Mouse (Mus musculus): Measurements from ENCODE around the gene Apom. TPM values are rescaled to one million over a fixed set of nuclear protein-coding genes. Genes with fewer than 3 reads are reported as not detected.

Apom gene
- total and polyA plus RNA-seq, 3 experiments = 0.15 to 0.79 TPM; not detected in 1

DNA sequence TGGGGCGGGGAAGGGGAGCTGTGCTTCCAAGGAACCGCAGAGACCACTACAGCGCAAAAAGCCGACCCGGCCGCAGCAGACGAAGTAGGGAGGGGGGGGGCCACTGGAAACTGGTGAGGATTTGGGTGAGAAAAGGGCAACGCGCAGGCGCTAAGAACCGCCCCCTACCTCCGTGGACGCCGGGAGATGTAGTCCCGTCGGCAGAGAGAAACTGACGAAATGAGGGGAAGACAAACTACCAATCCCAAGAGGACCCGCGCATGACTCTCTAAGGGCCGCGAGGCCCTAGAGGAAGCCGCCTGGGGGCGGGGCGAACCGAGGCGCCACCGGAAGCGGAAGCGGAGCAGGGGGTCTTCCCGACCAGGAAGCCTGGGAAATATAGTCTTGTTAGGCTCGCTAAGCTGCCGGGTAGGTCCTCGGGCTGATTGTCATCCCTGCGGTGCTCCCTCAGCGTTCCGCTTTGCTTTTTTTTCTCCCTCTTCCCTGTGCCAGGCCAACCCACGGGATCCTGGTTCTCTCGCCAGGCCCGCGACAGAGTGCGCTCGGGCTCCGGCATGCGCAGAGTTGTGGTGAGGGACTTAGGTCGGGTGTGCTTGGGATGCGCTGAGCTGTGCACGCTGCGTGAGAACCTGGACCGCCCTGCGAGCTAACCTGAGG lies 10.6 kb downstream of the Apom start, which contains the start of gene Gpank1:
Gpank1 (plus strand) TSS at position 313 of the 657 bp plus-strand sequence.
- Histone ChIP-seq H3K4me3 (ENCODE audit: control insufficient read depth in 1 of 2, insufficient read depth in 1 of 2, low read depth in 2 of 2, low read length in 2 of 2) (peak within 1 kb of the TSS; percentile 76 to 93), H3K9me3 (replicated peaks; ENCODE audit: insufficient read depth, low read length) (no peaks in the 10 kb centered on the region), H3K27ac (ENCODE audit: control insufficient read depth, low read depth, low read length) (peak within 1 kb of the TSS; percentile 79), H3K4me1 (ENCODE audit: control insufficient read depth in 1 of 2, insufficient read depth in 2 of 2, low read length in 2 of 2) (peaks cover 6% of the 10 kb centered on the region in 2 experiments), H3K27me3 (ENCODE audit: control insufficient read depth in 1 of 2, insufficient read depth in 2 of 2, low read length in 2 of 2) (no peaks in the 10 kb centered on the region), H3K36me3 (ENCODE audit: control insufficient read depth in 1 of 2, insufficient read depth in 2 of 2, low read length in 2 of 2) (peaks cover 3 to 20% of the 10 kb centered on the region in 2 experiments; a peak in 3 of 4 replicates), H3K79me2 (ENCODE audit: control insufficient read depth, insufficient read depth, low read length, poor library complexity) (peaks cover 32% of the 10 kb centered on the region), H3K9ac (ENCODE audit: control insufficient read depth, low read depth, low read length, poor library complexity, severe bottlenecking) (peak within 1 kb of the TSS; percentile 95)
- DNase-seq (ENCODE audit: low read depth, low spot score) = peak; percentile 99
- TF ChIP-seq MAFK (IDR thresholded peaks at IDR 0.05; ENCODE audit: borderline replicate concordance, low read depth, low read length) (no peak), NELFE (IDR thresholded peaks at IDR 0.05; ENCODE audit: low read depth, low read length) (peak; percentile 73), NRF1 (IDR thresholded peaks at IDR 0.05; ENCODE audit: insufficient read depth, low read depth, low read length, poor library complexity, severe bottlenecking) (peak; percentile 90), GABPA (IDR thresholded peaks at IDR 0.05; ENCODE audit: low read depth, low read length) (no peak), RCOR1 (IDR thresholded peaks at IDR 0.05; ENCODE audit: low read depth, low read length) (no peak), ZNF384 (IDR thresholded peaks at IDR 0.05; ENCODE audit: low read depth, low read length) (no peak), CHD1 (IDR thresholded peaks at IDR 0.05; ENCODE audit: low read depth, low read length) (no peak), TBP (IDR thresholded peaks at IDR 0.05; ENCODE audit: low read depth, low read length) (peak; percentile 80), KAT2A (conservative IDR thresholded peaks at IDR 0.05; ENCODE audit: low read depth, low read length) (peak; percentile 97), TCF12 (IDR thresholded peaks at IDR 0.05; ENCODE audit: low read depth, low read length) (peak; percentile 37; the same call in 1 of the 2 replicates), ETS1 (IDR thresholded peaks at IDR 0.05; ENCODE audit: low read depth, low read length) (peak; percentile 3; the same call in 1 of the 2 replicates), SMC3 (IDR thresholded peaks at IDR 0.05; ENCODE audit: low read depth, low read length) (no peak), ZC3H11A (IDR thresholded peaks at IDR 0.05; ENCODE audit: low read depth, low read length) (no peak), BHLHE40 (IDR thresholded peaks at IDR 0.05; ENCODE audit: borderline replicate concordance, low read depth, low read length) (no peak), ZKSCAN1 (IDR thresholded peaks at IDR 0.05; ENCODE audit: low read depth, low read length) (no peak), MAX (IDR thresholded peaks at IDR 0.05; ENCODE audit: low read length) (peak; percentile 61; the same call in 1 of the 2 replicates), UBTF (IDR thresholded peaks at IDR 0.05; ENCODE audit: borderline replicate concordance, insufficient read depth, low read depth, low read length) (0 out of 2 replicates have a peak, but pooled peaks have one; percentile 41), MYB (IDR thresholded peaks at IDR 0.05; ENCODE audit: low read depth, low read length) (no peak), ZMIZ1 (IDR thresholded peaks at IDR 0.05; ENCODE audit: low read depth, low read length) (no peak), MEF2A (IDR thresholded peaks at IDR 0.05; ENCODE audit: extremely low read depth, insufficient replicate concordance, low read depth, low read length, poor library complexity, severe bottlenecking) (no peak), MAZ (IDR thresholded peaks at IDR 0.05; ENCODE audit: low read depth, low read length) (peak; percentile 94), ELF1 (IDR thresholded peaks at IDR 0.05; ENCODE audit: low read depth, low read length) (peak; percentile 98), CHD2 (IDR thresholded peaks at IDR 0.05; ENCODE audit: low read length) (peak; percentile 82), MXI1 (IDR thresholded peaks at IDR 0.05; ENCODE audit: low read depth, low read length) (peak; percentile 86), HCFC1 (IDR thresholded peaks at IDR 0.05; ENCODE audit: low read depth, low read length) (peak; percentile 98), CTCF (IDR thresholded peaks at IDR 0.05 in 2 of 3, conservative IDR thresholded peaks at IDR 0.05 in 1 of 3; ENCODE audit: control insufficient read depth in 1 of 3, insufficient read depth in 1 of 3, low read depth in 2 of 3, low read length in 3 of 3, poor library complexity in 1 of 3, severe bottlenecking in 1 of 3) (no peak), POLR2AphosphoS5 (IDR thresholded peaks at IDR 0.05; ENCODE audit: borderline replicate concordance, low read depth, low read length) (no peak), TAL1 (IDR thresholded peaks at IDR 0.05; ENCODE audit: low read length) (no peak), POLR2AphosphoS2 (IDR thresholded peaks at IDR 0.05; ENCODE audit: low read length) (peak; percentile 55; the same call in 1 of the 2 replicates), RAD21 (IDR thresholded peaks at IDR 0.05; ENCODE audit: low read depth, low read length) (no peak), USF2 (IDR thresholded peaks at IDR 0.05; ENCODE audit: borderline replicate concordance in 1 of 2, insufficient read depth in 1 of 2, low read depth in 1 of 2, low read length in 2 of 2) (no peak), E2F4 (IDR thresholded peaks at IDR 0.05; ENCODE audit: borderline replicate concordance, low read depth, low read length) (no peak), GATA1 (IDR thresholded peaks at IDR 0.05; ENCODE audit: low read depth, low read length) (no peak), EP300 (IDR thresholded peaks at IDR 0.05; ENCODE audit: low read depth in 1 of 2, low read length in 2 of 2) (no peak), USF1 (IDR thresholded peaks at IDR 0.05; ENCODE audit: low read depth, low read length) (peak; percentile 54; the same call in 1 of the 2 replicates), MYC (IDR thresholded peaks at IDR 0.05; ENCODE audit: low read depth, low read length) (peak; percentile 87; the same call in 1 of the 2 replicates)
